28 mouse cellular contexts compared by ENCODE assay signal in genomic region chr2:10162011-10162410, GRCm38 (mm10). TPM values are rescaled to one million over a fixed set of nuclear protein-coding genes. Genes with fewer than 3 reads are reported as not detected.
"Had no signal": no experiment of that assay in that cellular context is flagged by ENCODE, and none has a peak within 500 bp of the region (broad histone marks: within the 10 kb centered on the region; RNA-seq: fewer than 3 reads in every experiment).

No protein-coding gene starts in this region.

- H3K4me1 ChIP-seq: heart, embryonic 10.5 days; heart, embryonic 12.5 days; hindbrain, embryonic 10.5 days; hindbrain, embryonic 15.5 days; kidney, embryonic 15.5 days had no signal

- ATAC-seq: hindbrain, postnatal 0 days; intestine, embryonic 16.5 days had no signal

- DNase-seq: gastrocnemius, adult 2 months; gastrocnemius, postnatal 10 days; gastrocnemius, postnatal 25 days; heart, adult 18-20 months; heart, postnatal 10 days; heart, postnatal 4 days; kidney, adult 11 months; kidney, adult 2 months; kidney, adult 9 months; kidney, postnatal 25 days; kidney, postnatal 4 days; liver; liver, embryonic 13.5 days had no signal

- H3K4me3 ChIP-seq: gastrocnemius, adult 2 months; heart, embryonic 10.5 days; heart, embryonic 12.5 days; hindbrain, embryonic 10.5 days; hindbrain, embryonic 13.5 days; hindbrain, embryonic 15.5 days; kidney, embryonic 15.5 days; layer of hippocampus, adult 2 months; left cerebral cortex, adult 2 months; limb, embryonic 10.5 days; limb, embryonic 12.5 days; liver, embryonic 13.5 days; liver, embryonic 15.5 days had no signal

- H3K27ac ChIP-seq: heart, embryonic 10.5 days; hindbrain, embryonic 10.5 days; hindbrain, embryonic 13.5 days; hindbrain, embryonic 15.5 days; hindbrain, postnatal 0 days; kidney, embryonic 15.5 days; kidney, postnatal 0 days; layer of hippocampus, adult 2 months; left cerebral cortex, adult 2 months; limb, embryonic 10.5 days; limb, embryonic 12.5 days; liver, embryonic 13.5 days; liver, embryonic 15.5 days had no signal

- H3K9ac ChIP-seq: heart, embryonic 12.5 days; hindbrain, embryonic 13.5 days; hindbrain, embryonic 15.5 days; kidney, embryonic 15.5 days; limb, embryonic 12.5 days; liver, embryonic 13.5 days; liver, embryonic 15.5 days had no signal

- H3K36me3 ChIP-seq: heart, embryonic 10.5 days; heart, embryonic 12.5 days; hindbrain, embryonic 10.5 days; hindbrain, embryonic 13.5 days; hindbrain, embryonic 15.5 days; kidney, embryonic 15.5 days; limb, embryonic 10.5 days; limb, embryonic 12.5 days; liver, embryonic 13.5 days; liver, embryonic 15.5 days had no signal

- H3K9me3 ChIP-seq: heart, embryonic 10.5 days; heart, embryonic 12.5 days; hindbrain, embryonic 10.5 days; hindbrain, embryonic 13.5 days; hindbrain, embryonic 15.5 days; kidney, embryonic 15.5 days; limb, embryonic 10.5 days; limb, embryonic 12.5 days; liver, embryonic 13.5 days; liver, embryonic 15.5 days had no signal

- H3K27me3 ChIP-seq: heart, embryonic 12.5 days; hindbrain, embryonic 13.5 days; hindbrain, embryonic 15.5 days; kidney, embryonic 15.5 days; limb, embryonic 12.5 days; liver, embryonic 13.5 days; liver, embryonic 15.5 days had no signal

- H3K4me2 ChIP-seq: heart, embryonic 12.5 days; hindbrain, embryonic 13.5 days; hindbrain, embryonic 15.5 days; kidney, embryonic 15.5 days; limb, embryonic 12.5 days; liver, embryonic 11.5 days; liver, embryonic 13.5 days; liver, embryonic 15.5 days had no signal

RNA-seq across cellular contexts. Expression of gene Itih2, which starts 30.8 kb away (rescaled TPM):
- polyA plus RNA-seq: limb, embryonic 10.5 days had no signal
